Mouse (Mus musculus): ENCODE results near the gene Hyal6. TPM values are rescaled to one million over a fixed set of nuclear protein-coding genes. Genes with fewer than 3 reads are reported as not detected.

Gene Hyal6
- total RNA-seq (2023) = not detected

GRCm38 (mm10) chr6:24732945-24733344 lies at the start of gene Hyal6:
Hyal6 (plus strand) TSS chr6:24733245.

GRCm38 (mm10) chr6:24748029-24748428 lies 15.0 kb downstream of the Hyal6 start, which contains the start of gene Hyal4:
Hyal4 (plus strand) TSS chr6:24748329.

GRCm38 (mm10) chr6:24790888-24791287 lies 57.8 kb downstream of the Hyal6 start, which contains the start of gene Spam1:
Spam1 (plus strand) TSS chr6:24791188.

Other genes with a start within 250 kb of the Hyal6 start
- gene Iqub, start 218.2 kb upstream of the Hyal6 start, total RNA-seq (2023) = under 1 TPM in 1 of 2 experiments, not detected in 1; 0.15 TPM
- gene Ndufa5, start 205.2 kb upstream of the Hyal6 start, total RNA-seq (2023) = 10 to 100 TPM; 57.5 to 65.0 TPM
- gene Asb15, start 205.1 kb upstream of the Hyal6 start, total RNA-seq (2023) = not detected
- gene Lmod2, start 135.5 kb upstream of the Hyal6 start, total RNA-seq (2023) = not detected
- gene Wasl, start 68.2 kb upstream of the Hyal6 start, total RNA-seq (2023) = 10 to 100 TPM; 48.7 to 54.2 TPM
- gene Hyal4, start 15.1 kb downstream of the Hyal6 start, total RNA-seq (2023) = not detected
- not detected for gene Spam1, start 57.9 kb downstream of the Hyal6 start, total RNA-seq (2023)
- gene Hyal5, start 124.8 kb downstream of the Hyal6 start, total RNA-seq (2023) = not detected
- gene Tmem229a, start 223.1 kb downstream of the Hyal6 start, total RNA-seq (2023) = not detected